Mouse (Mus musculus) forebrain, embryonic 16.5 days (tissue): Measurements from ENCODE around the gene Gkn2. TPM values are rescaled to one million over a fixed set of nuclear protein-coding genes. Genes with fewer than 3 reads are reported as not detected.

ENCODE experiments used
- ATAC-seq: fragments of 200-750 bp; cut with Nextera tagmentation; 2 replicates; pipeline ENCODE4 v1.8.0; 2017; ENCODE audit warnings: mild to moderate bottlenecking, moderate library complexity
- H3K27ac ChIP-seq: fragments of 300-500 bp; sonication (generic); 2 replicates; pipeline ENCODE4 v1.5.1; 2014; ENCODE audit warnings: low read length, control low read depth
- H3K27me3 ChIP-seq: fragments of 300-500 bp; sonication (generic); replicated peaks from 2 replicates; pipeline ENCODE4 v1.6.1; 2014; ENCODE audit warnings: low read length; ENCODE audit not compliant: control insufficient read depth, insufficient read depth
- H3K36me3 ChIP-seq: fragments of 300-500 bp; sonication (generic); 2 replicates; pipeline ENCODE4 v1.6.1; 2014; ENCODE audit not compliant: control insufficient read depth, insufficient read depth
- H3K4me1 ChIP-seq: fragments of 300-500 bp; sonication (generic); replicated peaks from 2 replicates; pipeline ENCODE4 v1.6.1; 2014; ENCODE audit warnings: low read length; ENCODE audit not compliant: control insufficient read depth, insufficient read depth
- H3K4me2 ChIP-seq: fragments of 300-500 bp; sonication (generic); 2 replicates; pipeline ENCODE4 v1.6.1; 2014; ENCODE audit warnings: mild to moderate bottlenecking, low read length, control low read depth
- H3K4me3 ChIP-seq: fragments of 300-500 bp; sonication (generic); replicated peaks from 2 replicates; pipeline ENCODE4 v1.5.1; 2014; ENCODE audit warnings: mild to moderate bottlenecking, low read length, control low read depth
- H3K9ac ChIP-seq: fragments of 300-500 bp; sonication (generic); replicated peaks from 2 replicates; pipeline ENCODE4 v1.6.1; 2014; ENCODE audit warnings: low read depth, low read length, control low read depth
- H3K9me3 ChIP-seq: fragments of 300-500 bp; sonication (generic); 2 replicates; pipeline ENCODE4 v1.6.1; 2016; ENCODE audit warnings: low read length; ENCODE audit not compliant: control insufficient read depth
- WGBS: fragments of 180-500 bp; shearing (Covaris S2); extraction: QIAGEN DNeasy Blood & Tissue Kit; methylation state at CpG from one replicate; pipeline ENCODE4 v1.1.7; 2014; 5-methylcytosine and 5-hydroxymethylcytosine counted together
- polyA plus RNA-seq: library from polyadenylated mRNA; unstranded; fragments of >200 nt; fragmentation: Nextera tagmentation; extraction: Ambion mirVana; gene quantifications from 2 replicates; pipeline ENCODE4 v1.2.1, GENCODE M21; 2015

Gkn2 gene
- polyA plus RNA-seq, 1 experiment from 2014 or later: not detected

DNA sequence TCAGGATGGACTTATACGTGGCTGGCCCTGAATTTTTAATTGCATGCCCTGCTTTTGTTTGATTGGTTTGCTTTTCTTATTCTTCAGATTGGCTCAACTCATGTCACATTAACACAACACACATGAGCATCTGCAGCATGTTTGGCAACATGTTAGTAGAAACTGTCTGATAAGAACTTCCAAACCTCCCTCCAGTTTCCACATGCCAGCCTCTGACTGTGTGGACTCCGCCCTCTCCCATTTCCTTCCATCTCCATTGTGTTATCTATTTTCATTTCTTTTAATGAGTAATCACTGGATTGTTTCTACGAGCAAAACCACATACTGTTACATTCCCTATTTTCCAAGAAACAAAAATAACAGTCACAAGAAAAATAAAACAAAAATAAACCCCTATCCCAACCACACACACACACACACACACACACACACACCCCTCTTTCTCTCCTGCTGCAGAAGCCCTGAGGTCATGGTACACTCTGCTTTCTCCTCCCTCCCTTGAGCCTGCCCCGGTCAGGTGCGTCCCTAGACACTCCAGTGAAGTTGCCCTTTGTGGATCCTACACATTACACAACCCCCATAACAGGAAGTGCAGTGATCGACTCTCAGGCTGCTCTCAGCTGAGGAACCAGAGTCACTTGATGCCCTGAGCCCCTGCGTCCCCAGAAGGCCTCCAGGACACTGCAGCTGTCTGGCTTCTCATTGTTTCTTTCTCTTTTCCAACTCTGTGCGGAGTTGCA lies 20.5 kb downstream of the Gkn2 start:
- no peaks in the 10 kb centered on the region for H3K4me1 ChIP-seq
- no peak overlapping the region for H3K9ac ChIP-seq
- WGBS: 62% methylated on average over 8 of the region's 8 CpGs
- no peak overlapping the region for H3K27ac ChIP-seq
- no peaks in the 10 kb centered on the region for H3K36me3 ChIP-seq
- ATAC-seq: no peak
- no peaks in the 10 kb centered on the region for H3K27me3 ChIP-seq
- H3K9me3 ChIP-seq: no peaks in the 10 kb centered on the region
- H3K4me3 ChIP-seq: no peak overlapping the region
- H3K4me2 ChIP-seq: no peak overlapping the region

DNA sequence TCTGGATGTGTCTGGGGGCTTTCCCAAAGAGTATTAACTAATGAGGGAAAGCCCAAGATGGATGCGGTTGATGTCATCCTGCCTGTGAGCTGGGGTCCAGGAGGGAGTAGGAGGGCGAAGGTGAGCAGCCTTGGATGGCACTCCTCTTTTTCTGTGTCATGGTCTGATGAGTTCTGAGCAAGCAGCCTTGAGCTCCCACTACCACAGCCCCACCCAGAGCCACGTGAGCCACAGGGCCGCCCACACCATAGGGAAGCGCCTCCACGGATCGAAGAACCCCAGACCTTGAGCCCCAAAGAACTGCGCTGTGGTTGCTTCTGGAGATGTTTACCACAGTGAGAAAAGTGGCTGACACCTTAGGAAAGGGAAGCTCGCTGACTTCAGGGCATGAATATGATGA lies 21.6 kb downstream of the Gkn2 start:
- Histone ChIP-seq H3K9ac (no peak overlapping the region), H3K4me2 (no peak overlapping the region), H3K4me1 (no peaks in the 10 kb centered on the region; the same call in 1 of the 2 replicates), H3K27ac (no peak overlapping the region), H3K27me3 (no peaks in the 10 kb centered on the region), H3K4me3 (no peak overlapping the region), H3K36me3 (no peaks in the 10 kb centered on the region), H3K9me3 (no peaks in the 10 kb centered on the region)
- no peak for ATAC-seq
- WGBS: 86% methylated on average over 9 of the region's 9 CpGs

DNA sequence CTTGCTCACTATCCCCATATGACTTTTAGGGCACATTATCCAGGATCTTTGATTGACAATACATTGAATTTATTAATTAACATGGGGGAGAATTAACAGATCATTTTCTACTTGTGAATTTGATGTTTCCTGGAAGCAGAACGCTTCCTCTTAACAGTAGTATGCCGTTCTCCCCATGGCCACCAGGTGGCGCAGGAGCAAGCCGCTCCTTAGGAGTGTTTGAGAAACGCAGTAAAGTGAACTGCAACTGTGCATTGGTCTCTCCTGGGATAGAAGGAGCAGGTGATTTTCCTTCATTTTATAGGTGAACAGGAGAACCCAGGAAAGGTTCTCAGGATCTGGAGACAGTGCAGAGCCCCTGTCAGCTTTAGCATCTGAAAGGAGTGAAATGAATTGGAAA lies 26.0 kb downstream of the Gkn2 start:
- ATAC-seq: no peak
- H3K36me3 ChIP-seq: no peaks in the 10 kb centered on the region
- H3K4me3 ChIP-seq: no peak overlapping the region
- no peak overlapping the region for H3K27ac ChIP-seq
- no peaks in the 10 kb centered on the region for H3K9me3 ChIP-seq
- no peak overlapping the region for H3K4me2 ChIP-seq
- no peaks in the 10 kb centered on the region for H3K27me3 ChIP-seq
- H3K4me1 ChIP-seq: no peaks in the 10 kb centered on the region; the same call in 1 of the 2 replicates
- no peak overlapping the region for H3K9ac ChIP-seq
- WGBS: 2% methylated on average over 5 of the region's 5 CpGs

DNA sequence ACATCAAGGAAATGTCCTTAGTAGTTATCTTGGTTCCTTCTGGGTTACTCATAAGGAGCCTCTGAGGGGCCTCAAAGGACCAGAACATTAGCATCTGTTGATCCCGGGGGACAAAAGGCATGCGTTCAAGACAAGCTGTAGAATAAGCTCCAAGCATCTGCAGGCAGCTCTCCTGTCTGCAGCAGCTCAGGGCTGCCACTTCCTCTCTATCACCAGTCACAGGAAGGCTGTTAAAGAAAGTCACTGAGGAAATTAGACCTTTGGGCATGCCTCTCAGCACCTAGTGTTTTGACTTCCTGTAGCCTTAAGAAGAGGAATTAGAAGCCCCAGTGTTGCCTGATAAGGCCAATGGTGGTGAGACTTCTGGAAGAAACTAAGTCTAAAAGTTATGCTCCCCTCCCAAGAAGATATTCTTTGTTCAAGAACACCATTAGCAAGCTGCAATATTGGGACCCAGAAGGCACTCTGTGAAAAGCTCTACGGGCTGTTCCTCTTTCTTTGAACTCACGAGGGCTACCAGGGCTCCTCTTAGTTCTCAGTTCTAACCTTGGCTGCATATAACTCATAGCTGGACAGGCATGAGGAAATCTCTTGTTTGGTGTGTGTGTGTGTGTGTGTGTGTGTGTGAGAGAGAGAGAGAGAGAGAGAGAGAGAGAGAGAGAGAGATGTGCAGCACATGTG lies 26.9 kb downstream of the Gkn2 start:
- H3K4me1 ChIP-seq: no peaks in the 10 kb centered on the region; the same call in 1 of the 2 replicates
- no peaks in the 10 kb centered on the region for H3K36me3 ChIP-seq
- no peaks in the 10 kb centered on the region for H3K9me3 ChIP-seq
- no peak overlapping the region for H3K4me3 ChIP-seq
- H3K27ac ChIP-seq: no peak overlapping the region
- no peak overlapping the region for H3K4me2 ChIP-seq
- no peak for ATAC-seq
- 62% methylated on average over 4 of the region's 4 CpGs for WGBS
- H3K27me3 ChIP-seq: no peaks in the 10 kb centered on the region
- no peak overlapping the region for H3K9ac ChIP-seq

DNA sequence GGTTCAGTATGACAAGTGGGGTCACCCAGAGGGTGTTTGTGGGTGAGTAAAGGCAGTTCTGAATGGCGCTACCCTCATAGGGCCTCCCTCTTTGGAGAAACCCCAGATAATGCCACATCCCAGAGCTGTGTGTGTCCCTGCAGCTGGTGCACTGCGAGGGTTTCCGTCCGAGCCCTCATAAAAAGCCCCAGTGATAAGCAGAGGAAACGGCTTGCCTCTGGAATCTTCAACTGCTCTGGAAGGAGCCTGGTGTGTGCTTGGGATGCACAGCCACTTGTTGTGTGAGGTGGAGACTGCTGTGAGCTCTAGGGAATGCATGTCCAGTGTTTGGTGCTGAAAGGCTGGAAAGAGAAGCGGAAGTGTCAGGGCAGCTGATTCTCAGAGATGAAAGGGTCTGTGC lies 28.3 kb downstream of the Gkn2 start:
- 87% methylated on average over 6 of the region's 6 CpGs for WGBS
- no peak overlapping the region for H3K9ac ChIP-seq
- no peaks in the 10 kb centered on the region for H3K9me3 ChIP-seq
- H3K36me3 ChIP-seq: no peaks in the 10 kb centered on the region
- H3K4me2 ChIP-seq: no peak overlapping the region
- no peak overlapping the region for H3K27ac ChIP-seq
- H3K4me3 ChIP-seq: no peak overlapping the region
- H3K27me3 ChIP-seq: no peaks in the 10 kb centered on the region
- ATAC-seq: no peak
- no peaks in the 10 kb centered on the region; the same call in 1 of the 2 replicates for H3K4me1 ChIP-seq

DNA sequence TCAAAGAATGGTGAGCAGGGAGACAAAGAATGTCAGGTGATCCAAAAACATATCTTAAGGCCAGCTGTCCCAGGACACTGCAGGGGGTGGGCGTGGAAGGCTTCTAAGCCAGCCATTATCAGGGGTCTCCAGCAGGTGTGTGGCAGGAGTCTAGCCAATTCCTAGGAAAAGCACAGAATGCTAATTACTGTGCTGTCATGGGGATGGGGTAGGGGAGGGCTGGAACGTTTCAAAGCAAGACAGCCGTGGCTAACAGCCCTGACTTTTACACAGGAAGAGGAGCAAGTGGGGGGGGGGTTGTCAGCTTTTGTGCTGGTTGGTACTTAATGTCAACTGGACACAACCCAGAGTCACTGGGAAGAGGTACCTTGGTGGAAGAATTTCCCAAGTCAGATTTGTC lies 38.9 kb downstream of the Gkn2 start:
- H3K4me2 ChIP-seq: no peak overlapping the region
- no peaks in the 10 kb centered on the region for H3K36me3 ChIP-seq
- no peak overlapping the region for H3K27ac ChIP-seq
- H3K9me3 ChIP-seq: no peaks in the 10 kb centered on the region
- H3K4me3 ChIP-seq: no peak overlapping the region
- ATAC-seq: no peak
- no peaks in the 10 kb centered on the region for H3K27me3 ChIP-seq
- no peaks in the 10 kb centered on the region for H3K4me1 ChIP-seq
- WGBS: 28% methylated on average over 3 of the region's 3 CpGs
- H3K9ac ChIP-seq: no peak overlapping the region

DNA sequence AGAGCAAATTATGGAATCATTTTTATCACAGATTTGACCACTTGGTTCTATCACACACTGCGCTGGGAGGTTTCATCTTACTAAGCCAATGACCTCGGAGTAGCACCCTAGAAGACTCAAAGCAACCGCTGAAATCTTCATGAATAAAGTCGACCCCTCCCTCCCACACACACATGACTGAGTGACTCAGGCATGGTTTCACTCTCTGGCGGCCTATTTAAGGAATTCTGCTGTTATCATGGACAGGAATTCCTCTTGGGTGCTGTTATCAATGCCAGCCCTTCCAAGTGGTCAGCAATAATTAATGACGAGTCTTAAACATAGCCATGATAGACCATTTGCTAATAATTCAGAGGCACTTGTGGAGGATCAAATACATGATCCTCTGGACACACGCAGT lies 49.1 kb downstream of the Gkn2 start:
- no peak for ATAC-seq
- Histone ChIP-seq H3K4me2 (no peak overlapping the region), H3K9ac (no peak overlapping the region), H3K36me3 (no peaks in the 10 kb centered on the region), H3K27me3 (no peaks in the 10 kb centered on the region), H3K4me3 (no peak overlapping the region), H3K27ac (no peak overlapping the region), H3K9me3 (no peaks in the 10 kb centered on the region), H3K4me1 (0 out of 2 replicates have a peak, but pooled peaks cover 3% of the 10 kb centered on the region)
- 92% methylated on average over 7 of the region's 7 CpGs for WGBS

DNA sequence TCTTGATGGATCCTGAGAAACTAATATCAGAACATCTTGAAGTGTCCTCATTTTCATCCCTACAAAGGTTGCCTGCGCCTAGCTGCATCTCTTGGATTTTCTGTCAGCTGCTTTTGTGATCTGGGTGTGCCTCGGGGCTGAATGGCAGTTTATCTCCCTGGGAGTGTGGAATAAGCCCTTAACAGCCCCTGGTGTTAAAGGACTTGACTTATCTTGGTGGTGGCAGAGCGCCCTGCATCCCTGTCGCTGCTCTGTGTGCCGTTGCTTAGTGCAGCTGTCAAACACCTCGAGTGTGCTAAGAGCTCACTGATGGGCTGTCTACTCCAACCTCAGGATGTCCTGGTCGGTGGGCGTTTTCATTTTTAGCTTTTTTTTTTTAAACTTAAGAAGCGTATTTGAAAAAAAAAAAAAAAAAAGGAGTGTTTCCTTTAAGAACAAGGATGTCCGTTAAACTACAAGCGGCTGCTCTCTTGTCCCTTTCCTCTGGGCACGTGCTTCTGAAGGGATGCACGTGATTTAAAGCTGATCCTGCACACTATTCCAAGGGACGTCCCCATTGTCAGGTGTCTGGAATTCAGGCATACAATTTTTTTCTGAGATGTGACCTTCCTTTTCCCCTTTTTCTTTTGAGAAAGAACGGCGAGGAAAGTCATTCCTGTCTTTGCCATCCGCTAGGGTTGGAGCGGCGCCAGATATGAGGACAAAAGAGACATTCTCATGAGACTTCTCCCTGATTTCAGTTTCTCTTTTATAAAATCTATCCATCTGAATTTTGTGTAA lies 51.1 kb downstream of the Gkn2 start:
- Histone ChIP-seq H3K36me3 (no peaks in the 10 kb centered on the region), H3K9me3 (no peaks in the 10 kb centered on the region), H3K27ac (no peak overlapping the region), H3K4me2 (peak overlapping the region; percentile 13), H3K4me3 (peak overlapping the region; percentile 10), H3K4me1 (0 out of 2 replicates have a peak, but pooled peaks cover 3% of the 10 kb centered on the region), H3K27me3 (no peaks in the 10 kb centered on the region), H3K9ac (no peak overlapping the region)
- 46% methylated on average over 19 of the region's 19 CpGs for WGBS
- ATAC-seq: no peak; the same call in 1 of the 2 replicates

DNA sequence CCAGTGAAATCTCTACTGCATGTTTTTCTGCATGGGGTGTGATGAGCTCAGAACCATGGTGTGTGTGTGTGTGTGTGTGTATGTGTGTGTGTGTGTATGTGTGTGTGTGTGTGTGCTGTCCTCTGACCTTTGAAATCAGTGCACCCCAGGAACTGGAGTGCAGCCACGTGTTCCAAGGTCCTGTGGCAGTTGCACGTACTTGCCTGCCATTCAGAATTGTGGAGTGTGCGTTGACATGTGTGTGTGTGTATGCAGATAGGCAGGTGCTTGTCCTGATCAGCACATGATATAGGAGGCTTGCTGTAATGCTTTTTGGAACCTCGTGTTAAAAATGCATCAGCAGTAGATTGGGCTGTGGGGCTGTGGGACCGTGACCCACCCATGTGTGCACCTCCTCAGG lies 53.8 kb downstream of the Gkn2 start:
- WGBS: 77% methylated on average over 5 of the region's 5 CpGs
- no peaks in the 10 kb centered on the region for H3K9me3 ChIP-seq
- no peaks in the 10 kb centered on the region for H3K36me3 ChIP-seq
- no peak for ATAC-seq
- H3K4me2 ChIP-seq: no peak overlapping the region
- no peaks in the 10 kb centered on the region for H3K27me3 ChIP-seq
- H3K4me1 ChIP-seq: 0 out of 2 replicates have a peak, but pooled peaks cover 3% of the 10 kb centered on the region
- no peak overlapping the region for H3K9ac ChIP-seq
- H3K4me3 ChIP-seq: no peak overlapping the region
- H3K27ac ChIP-seq: no peak overlapping the region
